Mouse (Mus musculus) adrenal gland, postnatal 0 days (tissue): ENCODE data around the gene Arf5. TPM values are rescaled to one million over a fixed set of nuclear protein-coding genes. Genes with fewer than 3 reads are reported as not detected.

Experiments
- polyA plus RNA-seq: library from polyadenylated mRNA; unstranded; fragments of >200 nt; fragmentation: Nextera tagmentation; extraction: Ambion mirVana; gene quantifications from 2 replicates; pipeline ENCODE4 v1.2.1, GENCODE M21; 2015

Arf5 gene
- polyA plus RNA-seq: 314 and 331 TPM in 2 replicates

DNA sequence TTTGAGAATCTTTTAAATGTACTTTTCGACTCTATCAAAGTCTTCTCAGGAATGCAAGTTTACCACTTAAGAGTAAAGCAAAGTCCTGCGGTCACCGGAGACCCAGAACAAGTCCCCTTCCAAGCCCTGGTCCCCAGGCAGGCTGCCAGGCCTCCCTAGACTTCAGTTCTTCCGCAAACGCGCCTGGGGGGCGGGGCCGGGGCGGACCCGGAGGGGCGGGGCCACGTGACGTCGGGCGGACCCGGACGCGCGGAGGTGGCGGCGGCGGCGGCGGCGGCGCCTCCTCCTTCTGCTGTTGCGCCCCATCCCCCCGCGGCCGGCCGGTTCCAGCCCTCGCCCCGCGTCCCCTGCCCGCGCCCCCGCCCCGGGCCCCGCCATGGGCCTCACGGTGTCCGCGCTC is at the start of gene Arf5:
Gene Arf5 (plus strand): TSS at position 248 of the 400 bp plus-strand sequence.

DNA sequence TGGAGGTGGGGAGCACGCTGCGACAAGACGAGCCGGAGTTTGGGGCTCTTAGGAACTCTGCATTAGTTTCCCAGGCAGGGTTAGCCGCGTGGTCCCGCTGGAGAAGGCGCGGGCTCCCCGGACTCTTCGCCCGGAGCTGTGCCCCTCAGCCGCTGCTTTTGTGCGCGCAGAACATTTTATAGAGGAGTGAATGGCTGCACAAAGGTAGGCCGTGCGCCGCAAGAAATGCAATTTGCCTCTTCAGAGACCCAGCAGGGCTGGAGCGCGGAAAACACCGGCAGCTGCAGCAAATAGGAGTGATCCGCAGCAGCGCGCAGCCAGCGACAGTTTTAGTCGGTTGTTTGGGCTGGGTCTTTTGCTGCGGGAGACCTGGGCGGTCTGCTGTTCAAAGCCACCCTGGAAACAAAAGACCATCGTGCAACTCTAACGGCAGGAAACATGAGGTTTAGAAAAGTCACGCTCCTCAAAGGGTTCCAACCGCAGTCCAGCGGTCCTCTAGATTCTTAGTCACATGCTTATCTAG is 25.6 kb upstream of the Arf5 start, which contains the start of gene Zfp800:
Gene Zfp800 (minus strand): TSS at position 325 of the 523 bp plus-strand sequence.

DNA sequence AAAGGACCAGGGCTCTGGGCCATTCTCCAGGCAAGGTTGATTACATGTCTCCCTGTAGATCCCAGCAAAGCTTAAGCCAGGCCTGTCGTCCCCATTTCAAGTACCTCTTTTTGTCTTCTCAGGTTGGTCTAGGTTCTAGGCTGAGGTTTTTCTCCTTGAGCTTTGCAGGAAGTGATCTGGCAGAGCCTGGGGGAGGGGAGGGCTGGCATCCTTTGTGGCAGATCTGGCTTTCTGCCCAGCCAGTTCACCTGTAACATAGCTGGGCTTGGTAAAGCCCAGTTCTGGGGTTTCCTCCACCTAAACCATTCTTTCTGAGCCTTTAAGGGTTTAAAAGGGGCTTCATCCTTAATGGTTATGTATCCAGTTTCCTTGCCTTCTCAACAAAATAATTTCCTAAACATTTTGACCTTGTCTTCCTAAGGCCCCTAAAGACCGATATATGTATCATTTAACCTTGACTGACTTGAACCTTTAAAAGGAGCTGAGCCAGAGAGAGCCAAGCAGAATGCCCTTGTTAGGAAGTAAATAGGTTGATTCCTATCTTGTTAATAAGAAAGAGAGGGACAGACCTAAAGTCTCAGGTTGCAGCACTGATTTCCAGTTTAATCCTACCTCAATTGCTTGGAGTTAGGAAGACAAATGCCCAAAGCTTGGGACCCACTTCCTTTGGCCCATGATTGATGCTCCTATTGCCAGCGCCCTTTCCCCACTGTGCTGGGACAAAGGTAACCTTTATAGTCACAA is 3.9 kb downstream of the Arf5 start, which contains the start of gene Fscn3:
Gene Fscn3 (plus strand): TSS at position 694 of the 744 bp plus-strand sequence.

DNA sequence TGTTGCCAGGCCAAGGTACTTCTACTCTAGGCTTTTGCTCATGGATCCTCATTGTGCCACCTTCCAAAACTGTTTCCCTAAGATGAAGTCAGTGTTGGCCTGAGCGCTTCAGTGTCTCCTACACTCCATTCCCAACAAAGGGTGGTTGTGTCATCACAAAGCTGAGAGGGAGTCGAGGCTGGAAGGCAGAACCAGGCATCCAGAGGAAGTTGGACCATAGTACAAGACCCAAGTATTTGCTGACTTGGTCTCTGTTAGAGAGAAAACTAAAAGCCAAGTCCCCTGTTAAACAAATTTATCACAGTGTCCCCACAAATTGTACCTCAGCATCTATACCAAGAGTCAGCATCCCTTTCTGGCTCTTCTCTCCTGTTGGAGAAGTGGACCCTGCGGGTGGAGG is 4.9 kb downstream of the Arf5 start, which contains the start of gene Gcc1:
Gene Gcc1 (minus strand): TSS at position 101 of the 400 bp plus-strand sequence.

DNA sequence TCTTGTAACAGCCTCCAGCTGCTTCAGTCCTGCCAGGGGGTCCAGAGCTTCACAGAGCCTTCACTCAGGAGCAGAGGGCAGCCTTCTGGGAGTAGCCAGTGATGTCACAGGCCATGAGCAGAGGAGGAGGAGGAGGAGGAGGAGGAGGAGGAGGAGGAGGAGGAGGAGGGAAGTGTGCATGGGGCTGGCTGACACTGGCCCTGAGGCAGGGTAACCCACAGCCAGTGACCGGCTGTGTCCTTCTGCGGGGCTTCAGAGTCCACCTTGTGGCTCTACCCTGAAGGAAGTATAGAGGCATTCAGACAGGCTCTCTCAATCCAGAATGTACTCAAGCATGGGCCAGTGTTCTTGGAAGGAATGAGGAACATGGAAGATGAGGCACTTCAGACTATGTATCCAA is 25.9 kb downstream of the Arf5 start, which contains the start of gene Pax4:
Gene Pax4 (minus strand): TSS at position 101 of the 400 bp plus-strand sequence.

DNA sequence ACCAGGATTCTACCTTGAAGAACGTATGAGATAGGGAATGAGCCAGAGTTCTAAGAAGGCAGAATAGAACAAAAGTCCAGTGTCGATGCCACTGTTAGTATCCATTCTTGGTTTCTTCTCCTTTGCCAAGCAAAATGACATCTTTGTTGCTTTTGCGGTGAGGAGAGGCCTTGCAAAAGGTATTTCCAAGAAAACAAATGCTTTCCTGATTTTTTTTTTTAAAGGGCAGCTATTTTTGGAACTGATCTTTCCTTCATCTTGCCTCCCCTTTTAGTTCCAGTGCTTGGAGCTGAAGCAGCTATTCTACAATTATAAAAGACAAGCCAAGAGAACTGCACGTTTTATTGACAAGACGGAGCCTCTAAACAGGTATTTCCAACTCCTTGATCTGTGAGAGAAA is 51.5 kb downstream of the Arf5 start, which contains the start of gene Snd1:
Gene Snd1 (plus strand): TSS at position 301 of the 400 bp plus-strand sequence.

Other genes starting within 250 kb of the Arf5 start
- gene Zfp800, start 25.6 kb upstream of the Arf5 start, polyA plus RNA-seq: 13.8 and 26.7 TPM in 2 replicates
- not detected in 2 replicates for gene Fscn3, start 4.2 kb downstream of the Arf5 start, polyA plus RNA-seq
- 5.5 and 7.1 TPM in 2 replicates for gene Gcc1, start 4.8 kb downstream of the Arf5 start, polyA plus RNA-seq
- gene Pax4, start 25.8 kb downstream of the Arf5 start, polyA plus RNA-seq: not detected in 2 replicates
- 47.9 and 66.9 TPM in 2 replicates for gene Snd1, start 51.6 kb downstream of the Arf5 start, polyA plus RNA-seq